Mouse (Mus musculus) CD4-positive, CD25-positive, alpha-beta regulatory T cell, adult 4 months (primary cell): ENCODE data around the gene Afm. TPM values are rescaled to one million over a fixed set of nuclear protein-coding genes. Genes with fewer than 3 reads are reported as not detected.

ENCODE experiments used
- ATAC-seq: one replicate; pipeline ENCODE4 v1.8.0; 2017
- polyA plus RNA-seq, 2 experiments: library from polyadenylated mRNA; unstranded; fragments of 100-300 nt; shearing (Covaris generic); gene quantifications; one replicate each; pipeline ENCODE4 v1.2.1; 2017

Afm gene
- not detected for polyA plus RNA-seq

DNA sequence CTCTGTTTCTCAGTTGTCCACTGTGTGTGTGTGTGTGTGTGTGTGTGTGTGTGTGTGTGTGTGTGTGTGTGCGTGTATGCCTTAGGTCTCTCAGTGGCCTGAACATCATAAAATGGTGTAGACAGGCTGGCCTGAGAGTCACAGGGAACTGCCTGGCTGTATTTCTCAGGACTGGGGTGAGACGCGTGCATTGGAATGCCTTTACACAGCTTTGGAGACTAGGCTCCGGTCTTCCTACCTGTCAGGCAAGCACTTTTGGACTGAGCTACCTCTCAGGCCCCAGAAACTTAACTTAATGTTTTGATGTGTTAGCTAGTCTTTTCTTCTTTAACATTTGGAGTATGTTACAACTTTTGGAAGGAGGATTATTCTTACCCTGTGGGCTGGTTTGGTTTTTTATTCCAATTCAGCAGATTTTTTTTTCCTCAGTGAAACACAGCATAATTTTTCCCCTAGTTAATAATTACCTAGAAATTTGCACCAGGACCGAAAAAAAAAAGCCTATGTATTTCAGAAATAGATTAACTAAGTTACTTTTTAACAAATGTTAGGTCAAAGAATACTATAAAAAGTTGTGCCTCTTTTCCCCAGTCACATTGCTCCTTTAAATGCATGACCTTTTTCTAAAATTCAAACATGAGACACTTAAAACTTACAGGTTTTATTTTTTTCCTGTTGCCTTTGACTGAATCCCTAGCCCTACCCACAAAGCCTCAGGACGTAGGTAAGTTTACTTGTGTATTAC lies at the start of gene Afm:
TSS of gene Afm (plus strand) at position 577 of the 745 bp plus-strand sequence.
- ATAC-seq, result no peak

DNA sequence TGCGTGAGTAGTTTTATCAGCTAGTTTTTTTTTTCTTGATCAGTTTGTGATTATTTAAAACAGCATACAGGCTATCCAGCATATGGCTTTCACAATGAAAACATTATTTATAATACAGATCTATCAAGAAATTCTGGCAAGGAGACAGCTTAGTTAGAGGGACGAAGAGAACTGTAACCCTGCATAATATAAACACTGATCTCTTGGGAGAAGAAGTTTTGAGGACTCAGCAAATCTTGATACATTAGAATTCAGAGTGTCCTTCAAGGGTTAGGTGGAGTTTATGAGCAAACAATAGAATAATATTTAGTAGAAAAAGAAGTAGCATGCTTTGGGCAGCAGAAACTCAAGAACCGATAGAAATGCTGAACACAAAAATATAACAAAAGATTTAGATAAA lies 47.9 kb upstream of the Afm start:
- ATAC-seq, result no peak

DNA sequence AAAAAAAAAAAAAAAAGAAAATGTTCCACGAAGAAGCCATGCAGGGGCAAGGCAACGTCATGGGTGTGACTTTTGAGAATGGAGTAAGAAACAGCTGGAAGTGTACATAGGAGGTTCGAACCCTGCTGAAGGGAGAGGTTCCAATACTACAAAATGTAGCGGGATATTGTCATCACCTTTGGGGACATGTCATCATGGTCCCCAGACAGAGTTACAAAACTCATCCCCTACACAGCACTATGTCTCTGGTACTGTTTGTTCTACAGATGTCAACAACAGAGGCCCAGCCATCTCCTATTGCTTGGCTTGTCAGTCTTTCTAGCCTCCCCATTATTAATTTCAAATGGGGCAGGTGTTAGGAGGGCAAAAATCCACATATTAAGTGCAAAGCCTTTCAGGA lies 44.8 kb upstream of the Afm start:
- no peak for ATAC-seq

DNA sequence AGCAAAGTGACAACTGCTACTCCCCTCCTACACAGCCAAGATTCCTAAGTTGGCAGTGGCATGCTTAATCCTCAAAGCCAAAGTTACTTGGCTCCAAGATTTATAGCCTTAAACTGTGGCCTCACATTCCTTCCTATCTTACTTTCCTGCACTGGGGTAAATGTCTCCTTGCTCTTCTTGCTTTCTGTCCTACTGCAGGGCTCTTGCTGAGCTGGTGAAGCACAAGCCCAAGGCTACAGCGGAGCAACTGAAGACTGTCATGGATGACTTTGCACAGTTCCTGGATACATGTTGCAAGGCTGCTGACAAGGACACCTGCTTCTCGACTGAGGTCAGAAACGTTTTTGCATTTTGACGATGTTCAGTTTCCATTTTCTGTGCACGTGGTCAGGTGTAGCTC lies 44.4 kb upstream of the Afm start:
- ATAC-seq, result no peak

DNA sequence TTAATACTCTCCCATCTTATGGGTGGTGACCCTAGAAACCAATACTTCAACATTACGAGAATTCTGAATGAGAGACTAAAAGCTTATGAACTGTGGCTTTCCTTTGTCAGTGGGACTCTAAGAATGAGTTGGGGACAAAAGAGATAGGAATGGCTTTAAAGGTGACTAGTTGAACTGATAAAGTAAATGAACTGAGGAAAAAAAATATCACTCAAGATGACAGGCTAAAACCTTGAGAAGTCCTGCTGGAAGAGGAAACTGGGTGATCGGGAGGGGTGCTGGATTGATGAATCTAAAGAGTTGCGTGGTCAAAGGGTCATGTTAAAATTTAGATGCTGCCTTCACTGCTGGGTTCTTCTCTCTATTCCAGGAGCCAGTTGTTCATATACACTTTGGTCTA lies 42.0 kb upstream of the Afm start:
- ATAC-seq, result no peak

DNA sequence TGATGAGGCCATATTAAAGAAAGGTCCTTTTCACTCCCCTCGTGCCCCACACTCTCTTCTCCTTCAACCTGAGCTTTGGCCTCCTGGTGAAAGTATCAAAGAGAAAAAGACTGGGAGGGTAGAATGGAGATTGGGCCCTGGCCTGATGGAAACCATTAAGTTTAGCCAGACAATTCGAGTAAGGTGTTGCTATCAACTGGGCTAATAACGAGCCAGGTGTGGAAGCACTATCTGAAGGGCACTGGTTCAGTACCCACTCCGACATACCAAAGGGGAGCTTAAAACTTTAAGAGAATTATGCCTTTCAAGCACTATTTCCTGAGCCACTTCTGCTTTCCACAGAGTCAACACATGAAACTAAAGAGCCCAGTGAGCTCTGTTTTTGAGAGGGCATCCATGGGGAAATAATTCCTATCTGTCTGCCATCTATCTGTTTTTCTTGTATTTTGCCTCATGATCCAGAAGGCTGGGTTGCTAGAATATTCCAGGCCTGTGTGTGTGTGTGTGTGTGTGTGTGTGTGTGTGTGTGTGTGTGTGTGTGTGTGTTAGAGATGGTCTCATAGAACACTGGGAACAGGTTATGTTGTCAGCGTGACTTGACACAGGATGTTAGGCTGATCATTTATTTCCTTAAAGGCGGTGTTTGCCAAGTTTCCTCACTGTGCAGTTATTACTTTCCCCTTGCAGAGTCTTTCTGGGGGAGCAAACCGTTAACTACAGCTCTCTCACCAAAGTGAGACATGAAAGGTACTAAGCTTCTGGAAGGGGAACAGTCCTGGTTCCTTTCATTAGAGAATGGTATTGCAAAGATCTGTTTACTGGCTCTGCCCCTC lies 41.2 kb upstream of the Afm start:
- ATAC-seq, result no peak

DNA sequence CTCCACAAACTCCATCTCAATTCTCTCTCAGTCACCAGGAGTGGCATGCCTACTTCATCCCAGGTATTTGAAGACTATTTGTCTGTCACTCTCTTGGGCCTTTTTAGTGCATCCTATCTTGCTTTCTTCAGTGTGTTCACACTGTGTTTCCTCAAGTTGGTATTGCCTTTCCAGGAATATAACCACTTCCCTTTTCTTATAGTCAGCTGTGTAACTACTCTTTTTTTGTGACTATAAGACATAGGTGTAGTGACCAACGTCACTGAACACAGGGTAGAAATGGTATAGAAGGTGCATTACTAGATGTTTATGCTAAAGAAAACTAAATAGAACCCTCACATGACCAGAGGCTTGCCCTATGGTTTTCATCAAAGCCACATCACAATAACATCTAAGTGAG lies 39.8 kb upstream of the Afm start:
- ATAC-seq, result no peak

DNA sequence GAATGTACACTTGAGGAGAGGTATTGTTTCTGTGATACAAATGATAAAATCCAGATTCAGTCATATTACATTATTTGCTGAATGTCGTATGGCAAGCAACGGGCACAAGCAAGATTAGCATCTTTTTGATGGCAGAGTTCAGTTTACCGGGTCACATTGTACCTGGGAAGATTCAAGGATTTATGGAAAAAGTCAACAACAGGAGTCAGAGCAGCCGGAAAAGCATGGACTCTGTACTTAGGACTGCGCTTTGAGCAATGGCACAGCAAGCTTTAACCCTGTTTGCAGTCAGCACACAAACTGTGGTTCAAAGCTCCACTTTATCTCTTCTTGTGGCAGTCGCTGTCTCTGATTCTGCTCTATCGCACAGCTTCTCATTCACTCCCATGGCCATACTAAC lies 33.1 kb upstream of the Afm start:
- no peak for ATAC-seq

DNA sequence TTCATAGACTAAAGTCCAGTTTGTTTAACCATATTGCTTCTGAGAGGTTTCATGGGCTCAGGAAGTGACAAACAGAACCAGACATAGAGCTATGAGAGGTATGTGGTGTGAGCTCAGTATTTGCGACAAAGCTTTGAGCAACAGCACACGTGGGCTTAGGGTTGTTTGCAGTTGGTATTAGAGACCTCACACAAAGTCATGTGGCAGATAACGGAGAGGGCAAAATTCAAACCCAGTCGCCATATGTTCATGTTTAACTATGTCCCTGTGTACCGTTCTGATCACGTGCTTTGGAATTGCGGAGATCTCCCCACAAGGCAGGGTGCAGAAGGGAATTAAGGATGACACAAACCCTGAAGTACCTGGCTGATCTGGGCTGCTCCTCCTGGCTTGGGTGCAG lies 30.4 kb upstream of the Afm start:
- no peak for ATAC-seq

DNA sequence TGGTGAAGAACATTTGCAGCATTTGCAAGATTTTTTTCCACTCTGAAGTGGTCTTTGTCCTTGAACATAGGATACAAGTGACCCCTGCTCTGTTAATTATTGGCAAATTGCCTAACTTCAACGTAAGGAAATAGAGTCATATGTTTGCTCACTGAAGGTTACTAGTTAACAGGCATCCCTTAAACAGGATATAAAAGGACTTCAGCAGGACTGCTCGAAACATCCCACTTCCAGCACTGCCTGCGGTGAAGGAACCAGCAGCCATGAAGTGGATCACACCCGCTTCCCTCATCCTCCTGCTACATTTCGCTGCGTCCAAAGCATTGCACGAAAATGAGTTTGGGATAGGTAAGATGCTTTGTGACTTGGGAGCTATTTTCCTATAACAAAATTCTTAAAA lies 28.2 kb upstream of the Afm start, which contains the start of gene Afp:
TSS of gene Afp (plus strand) at position 220 of the 400 bp plus-strand sequence.
- ATAC-seq, result no peak

DNA sequence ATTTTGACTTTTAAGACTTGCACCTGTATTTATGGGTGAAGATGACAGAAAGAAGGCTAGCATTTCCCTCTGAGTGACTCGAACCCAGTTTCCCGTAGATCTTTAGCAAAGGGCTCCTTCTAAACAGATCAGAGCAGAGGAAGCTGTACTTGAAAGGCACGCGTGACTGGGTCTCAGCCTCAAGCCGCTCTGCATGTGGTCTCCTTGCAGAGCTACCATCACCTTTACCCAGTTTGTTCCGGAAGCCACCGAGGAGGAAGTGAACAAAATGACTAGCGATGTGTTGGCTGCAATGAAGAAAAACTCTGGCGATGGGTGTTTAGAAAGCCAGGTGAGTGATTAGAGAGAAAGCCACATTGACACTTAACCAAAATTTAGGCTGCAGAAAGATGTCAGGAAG lies 26.3 kb upstream of the Afm start:
- ATAC-seq, result peak; percentile 84

DNA sequence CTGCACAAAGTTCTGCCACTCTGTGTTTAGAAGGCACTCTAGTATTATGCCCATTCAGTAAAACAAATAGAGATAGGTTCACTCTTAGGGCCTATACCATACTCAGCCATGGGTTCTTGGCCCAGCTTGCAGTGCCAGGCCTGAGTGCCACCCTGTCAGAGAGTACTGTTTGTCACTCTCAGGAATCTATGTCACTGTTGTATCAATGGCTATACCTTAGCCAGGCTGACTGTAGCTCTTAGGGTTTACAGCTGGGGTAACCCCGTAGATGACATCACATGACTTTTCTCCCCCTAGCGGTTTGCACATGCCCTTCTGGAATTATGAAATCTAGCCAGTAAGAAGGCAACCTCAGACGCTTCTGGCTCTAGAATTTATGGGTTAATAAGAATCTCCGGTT lies 24.4 kb upstream of the Afm start:
- ATAC-seq, result no peak

DNA sequence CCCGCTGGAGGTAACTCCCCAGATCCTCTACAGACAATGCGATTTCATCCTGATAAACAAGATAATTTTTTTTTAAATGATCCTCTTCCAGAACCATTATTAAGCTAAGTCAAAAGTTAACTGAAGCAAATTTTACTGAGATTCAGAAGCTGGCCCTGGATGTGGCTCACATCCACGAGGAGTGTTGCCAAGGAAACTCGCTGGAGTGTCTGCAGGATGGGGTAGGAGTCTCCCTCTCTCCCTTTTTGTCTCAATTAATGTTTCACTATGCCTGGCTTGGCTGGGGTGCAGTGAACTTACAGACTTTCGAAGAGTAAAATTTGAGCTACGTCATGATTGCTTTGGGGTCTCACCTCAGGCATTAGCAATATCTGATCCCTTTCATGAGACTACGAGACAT lies 19.2 kb upstream of the Afm start:
- no peak for ATAC-seq

DNA sequence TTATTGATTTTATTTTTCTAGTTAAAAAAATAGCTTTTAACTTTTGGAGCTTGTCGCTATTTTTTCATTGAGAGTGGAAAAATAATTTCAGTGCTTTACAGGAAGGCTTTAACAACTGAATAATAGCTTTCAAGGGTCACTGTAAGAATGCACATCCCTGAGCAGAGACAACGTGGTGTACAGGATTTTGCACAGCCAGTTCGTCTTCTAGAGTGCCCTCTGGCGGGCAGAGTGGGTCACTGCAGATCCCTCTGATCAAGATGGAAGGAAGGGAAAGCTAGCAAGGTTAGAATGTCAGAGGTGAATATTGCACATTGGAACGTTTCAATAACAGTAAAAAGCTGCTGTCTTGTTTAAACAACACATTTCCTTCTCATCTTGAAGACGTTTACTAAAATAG lies 18.0 kb upstream of the Afm start:
- peak; percentile 89 for ATAC-seq

DNA sequence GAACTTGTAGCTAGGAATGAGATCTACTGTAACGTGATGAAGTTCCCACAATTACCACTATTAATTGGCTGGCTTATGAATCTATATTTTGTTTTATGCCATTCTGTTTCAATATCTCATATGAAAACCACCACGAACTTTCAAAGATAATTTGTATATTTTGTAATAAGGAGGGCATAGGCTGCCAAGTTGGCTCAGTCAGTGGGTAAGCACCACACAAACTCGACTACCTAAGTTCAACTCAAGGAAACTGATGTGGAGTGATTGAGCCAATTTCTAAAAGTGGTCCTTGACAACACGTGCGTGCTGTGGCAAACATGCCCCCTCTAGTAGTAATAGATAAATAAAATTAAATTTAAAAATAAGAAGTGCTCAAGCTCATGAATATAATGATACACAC lies 17.0 kb upstream of the Afm start:
- ATAC-seq, result no peak

DNA sequence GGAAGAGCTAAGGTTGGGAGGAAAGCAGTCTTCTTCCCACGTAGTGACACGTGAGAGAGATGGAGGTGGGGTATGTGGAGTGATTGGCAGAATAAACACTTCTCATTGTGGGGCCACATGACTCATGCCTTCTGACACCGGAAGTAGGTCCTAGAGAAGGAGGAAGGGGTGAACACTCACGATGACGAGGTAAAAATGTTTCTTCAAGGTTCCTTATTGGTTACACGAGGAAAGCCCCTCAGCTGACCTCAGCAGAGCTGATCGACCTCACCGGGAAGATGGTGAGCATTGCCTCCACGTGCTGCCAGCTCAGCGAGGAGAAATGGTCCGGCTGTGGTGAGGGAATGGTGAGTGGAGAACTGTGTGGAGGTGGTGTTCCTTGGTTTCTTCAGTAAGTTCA lies 14.0 kb upstream of the Afm start:
- ATAC-seq, result no peak

DNA sequence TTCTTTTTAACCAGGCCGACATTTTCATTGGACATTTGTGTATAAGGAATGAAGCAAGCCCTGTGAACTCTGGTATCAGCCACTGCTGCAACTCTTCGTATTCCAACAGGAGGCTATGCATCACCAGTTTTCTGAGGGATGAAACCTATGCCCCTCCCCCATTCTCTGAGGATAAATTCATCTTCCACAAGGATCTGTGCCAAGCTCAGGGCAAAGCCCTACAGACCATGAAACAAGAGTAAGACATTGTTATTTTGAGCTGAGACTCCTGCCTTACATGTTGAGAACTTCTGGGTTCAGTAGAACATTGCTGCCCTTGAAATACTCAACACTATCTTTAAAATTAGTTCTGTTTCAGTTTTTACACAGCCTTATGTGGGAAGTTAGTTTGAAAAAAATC lies 12.2 kb upstream of the Afm start:
- ATAC-seq, result no peak

DNA sequence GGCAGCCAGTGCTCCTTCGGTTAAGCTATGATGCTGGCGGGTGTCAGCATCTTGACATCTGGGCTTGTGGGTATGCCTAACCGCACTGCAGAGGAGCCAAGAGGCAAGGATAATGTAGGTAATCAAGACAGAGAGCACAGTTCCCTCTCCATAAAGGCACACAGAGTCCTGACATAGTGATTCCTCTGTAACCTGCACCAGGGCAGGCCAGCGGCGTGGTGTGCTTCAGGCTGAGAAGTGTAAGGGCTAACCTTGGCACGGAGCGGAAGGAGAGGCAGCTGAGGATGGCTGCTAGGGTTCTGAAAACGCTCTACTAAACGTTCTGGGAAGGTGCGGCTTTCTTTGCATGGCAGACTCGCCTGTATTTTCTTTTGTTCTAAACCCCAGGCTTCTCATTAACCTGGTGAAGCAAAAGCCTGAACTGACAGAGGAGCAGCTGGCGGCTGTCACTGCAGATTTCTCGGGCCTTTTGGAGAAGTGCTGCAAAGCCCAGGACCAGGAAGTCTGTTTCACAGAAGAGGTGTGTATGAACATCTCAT lies 11.3 kb upstream of the Afm start:
- no peak for ATAC-seq

DNA sequence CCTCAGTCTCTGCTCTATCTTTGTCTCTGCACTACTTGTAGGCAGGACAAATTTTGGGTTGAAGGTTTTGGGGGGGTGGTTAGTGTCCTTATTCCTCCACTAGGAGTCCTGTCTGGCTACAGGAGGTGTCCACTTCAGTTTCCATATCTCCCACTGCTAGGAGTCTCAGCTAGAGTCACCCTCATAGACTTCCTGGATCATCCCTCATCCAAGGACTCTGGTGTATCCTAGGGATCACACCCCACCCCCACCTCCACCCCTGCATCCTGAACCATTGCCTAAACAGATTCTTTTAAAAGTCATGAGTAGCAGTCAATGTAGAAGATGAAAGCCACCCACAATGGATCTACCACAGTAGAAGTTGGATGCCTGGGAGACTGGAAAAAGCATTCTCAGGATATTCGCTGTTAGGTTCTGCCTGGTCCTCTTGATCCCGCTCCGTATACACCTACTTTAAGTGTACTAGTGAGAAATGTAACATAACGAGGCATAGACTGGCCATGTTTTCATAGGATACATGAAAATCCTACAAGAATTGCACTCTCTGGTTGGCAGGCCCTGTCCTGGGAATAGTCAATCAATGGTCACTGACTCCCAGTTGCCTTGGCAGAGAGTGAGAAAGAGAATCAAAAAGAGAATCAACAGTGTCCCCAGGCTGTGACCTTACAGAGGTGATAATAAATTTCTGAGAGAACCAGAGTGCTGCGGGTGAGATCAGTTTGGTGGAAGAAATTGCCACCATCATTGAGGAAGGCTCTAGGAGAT lies 8.7 kb upstream of the Afm start:
- no peak for ATAC-seq

DNA sequence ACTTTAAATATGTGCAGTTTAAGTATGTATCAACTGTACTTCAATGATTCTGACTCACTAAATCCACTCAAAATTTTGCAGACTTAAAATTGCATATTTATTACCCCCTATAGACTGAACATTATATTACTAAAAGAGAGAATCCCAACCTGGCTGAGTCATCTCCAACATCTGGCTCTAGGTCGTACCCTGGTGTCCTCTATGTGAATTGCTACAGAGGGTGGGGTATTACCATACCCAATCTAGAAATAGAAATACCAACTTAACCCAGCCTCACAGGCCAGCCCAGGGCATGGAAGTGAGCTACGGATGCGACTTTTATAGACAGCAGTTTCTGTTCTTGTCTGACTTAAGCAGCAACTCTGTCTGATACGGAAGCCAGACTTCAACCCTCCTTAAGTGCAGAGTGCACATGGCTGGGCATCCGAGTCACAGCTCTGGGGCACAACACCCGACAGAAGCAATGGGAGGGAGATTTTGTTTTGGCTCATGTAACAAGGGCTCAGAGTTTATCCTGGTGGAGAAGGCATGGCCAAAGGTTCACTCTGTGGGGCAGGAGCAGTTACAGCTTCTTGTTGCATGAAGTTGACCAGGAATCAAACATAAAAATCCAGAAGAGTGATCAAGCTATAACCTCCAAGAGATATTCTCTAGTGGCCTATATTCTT lies 6.3 kb upstream of the Afm start:
- no peak for ATAC-seq

DNA sequence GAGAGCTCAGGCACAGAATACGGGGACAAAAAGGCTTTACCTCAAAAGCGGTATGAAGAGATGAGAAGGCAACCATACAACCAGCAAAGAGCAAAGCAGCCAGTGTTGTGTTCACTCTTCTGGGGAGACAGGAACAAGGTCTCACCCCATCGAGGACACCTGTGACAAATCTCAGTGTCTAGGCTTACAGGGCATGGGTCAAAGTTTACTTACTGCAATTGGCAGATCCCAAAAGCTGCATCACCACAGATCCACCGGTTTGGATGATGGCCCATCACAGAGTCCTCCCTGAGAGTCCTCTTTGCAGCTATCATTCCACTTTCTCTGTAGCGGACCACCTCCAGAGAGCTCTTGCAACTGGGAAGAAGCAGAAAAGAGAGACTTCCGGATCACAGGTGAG lies 3.2 kb upstream of the Afm start:
- ATAC-seq, result no peak

DNA sequence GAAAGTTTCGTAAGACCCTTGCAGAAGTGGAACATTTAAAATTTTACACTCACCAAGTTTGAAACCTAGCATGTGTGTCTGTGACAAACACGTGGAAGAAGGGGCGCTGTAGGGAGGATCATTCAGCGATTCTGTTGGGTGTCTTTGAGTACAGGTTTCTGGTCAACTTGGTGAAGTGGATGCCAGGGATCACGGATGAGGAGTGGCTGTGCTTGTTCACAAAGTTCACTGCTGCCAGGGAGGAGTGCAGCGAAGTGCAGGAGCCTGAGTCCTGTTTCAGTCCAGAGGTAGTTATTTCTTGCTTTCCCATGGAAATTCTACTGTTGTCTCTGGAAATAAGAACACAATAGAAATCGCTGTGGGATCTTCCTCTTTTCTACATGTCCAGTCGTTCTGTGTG lies 32.5 kb downstream of the Afm start:
- ATAC-seq, result no peak

DNA sequence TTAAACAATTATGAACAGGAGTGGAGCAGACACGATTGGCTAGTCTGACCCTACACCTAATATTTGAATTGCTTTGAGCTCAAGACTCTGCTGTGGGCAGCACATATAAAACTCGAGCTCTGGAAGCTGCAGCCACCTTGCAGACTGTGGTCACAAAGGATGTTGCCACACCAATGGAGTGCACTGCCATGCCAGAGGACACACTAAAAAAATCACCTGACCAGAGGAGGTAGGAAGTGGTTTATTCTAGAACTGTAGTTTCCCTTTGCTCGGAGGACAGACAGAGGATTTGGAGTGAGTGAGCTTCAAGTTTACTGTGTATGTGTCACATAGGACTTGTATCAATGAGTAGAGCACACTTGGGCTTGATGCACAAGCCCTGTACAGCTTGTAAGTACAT lies 37.3 kb downstream of the Afm start:
- no peak for ATAC-seq
